Mouse (Mus musculus) liver, postnatal 0 days (tissue): ENCODE data around the gene Ctrl.

ENCODE experiments used
- CTCF ChIP-seq: sonication (generic); IDR thresholded peaks from 2 replicates; pipeline ENCODE4 v1.5.1; 2016; ENCODE audit warnings: antibody characterized with exemption, low read depth
- EP300 ChIP-seq: IDR thresholded peaks from 2 replicates; pipeline ENCODE4 v1.6.1; 2016; ENCODE audit warnings: antibody characterized with exemption, low read depth, mild to moderate bottlenecking

DNA sequence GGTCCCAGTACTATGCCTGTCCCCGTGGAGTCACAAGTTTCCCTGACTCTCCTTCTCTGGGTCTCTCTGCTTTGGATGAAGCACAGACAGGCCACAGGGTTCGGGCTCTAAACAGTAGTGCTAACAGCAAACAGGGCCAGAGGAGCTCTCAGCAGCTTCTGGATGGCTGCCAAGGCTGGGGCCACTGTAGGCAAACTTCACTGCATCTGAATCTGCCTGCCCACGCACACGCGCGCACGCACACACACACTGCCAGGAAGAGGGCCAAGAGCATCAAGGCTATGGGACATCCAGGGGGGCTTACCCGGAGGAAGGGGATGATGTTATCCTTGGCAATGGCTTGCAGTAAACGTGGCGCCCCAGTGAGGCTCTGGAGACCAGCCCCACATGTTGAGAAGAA lies 15.7 kb upstream of the Ctrl start:
- TF ChIP-seq CTCF (no peak), EP300 (no peak)
